Mouse (Mus musculus): ENCODE measurements around the gene Arhgef7. TPM values are rescaled to one million over a fixed set of nuclear protein-coding genes. Genes with fewer than 3 reads are reported as not detected.
"Not testable (repeated sequence)": the region's sequence is repeated elsewhere in the genome, so short reads cannot be mapped to it uniquely, and the experiment has no call there.

Arhgef7 gene
- total RNA-seq, 2 experiments from 2014 or later = 54.5 to 64.7 TPM

GRCm38 (mm10) chr8:11820568-11820967 lies 93.0 kb downstream of the Arhgef7 start:
- intact Hi-C loops (cut with DNase I; ENCODE audit: low total_unique reads) = no loop called here

DNA sequence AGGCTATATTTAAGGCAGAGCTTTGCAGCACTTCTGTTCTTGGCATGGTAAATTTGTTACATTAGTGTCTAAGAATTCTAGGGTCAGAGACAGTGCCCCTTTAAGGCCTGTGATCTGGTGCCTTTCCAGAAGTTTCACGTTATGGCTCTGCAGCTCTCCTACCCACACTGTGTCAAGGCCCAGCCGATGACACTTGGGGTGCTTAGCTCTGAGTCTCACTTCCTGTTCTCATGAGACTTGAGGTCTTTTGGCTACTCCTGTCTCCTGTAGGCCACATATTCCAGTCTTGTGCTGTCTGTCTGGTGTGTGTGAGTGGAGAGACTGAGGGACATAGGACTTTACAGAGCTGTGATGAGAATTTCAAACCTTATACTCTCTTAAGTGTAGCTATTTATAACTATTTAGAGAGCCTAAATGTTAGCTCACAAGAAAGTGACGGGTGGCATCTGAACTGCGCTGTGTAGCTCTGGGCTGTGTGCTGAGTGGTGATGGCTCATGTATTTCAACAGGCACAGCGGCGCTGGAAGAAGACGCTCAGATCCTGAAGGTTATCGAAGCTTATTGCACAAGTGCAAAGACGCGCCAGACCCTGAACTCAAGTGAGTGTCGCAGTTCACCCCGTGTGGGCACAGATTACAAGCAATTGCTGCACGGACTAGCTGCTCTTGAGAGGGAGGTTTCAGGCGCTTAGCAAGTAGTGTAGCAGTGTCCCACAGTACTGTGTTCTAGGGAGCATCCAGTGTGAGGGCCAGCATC lies 94.1 kb downstream of the Arhgef7 start:
- no peak for DNase-seq

More at GRCm38 (mm10) chr8:11820568-11820967, 93.0 kb downstream of the Arhgef7 start:
- DNase-seq = no peak

DNA sequence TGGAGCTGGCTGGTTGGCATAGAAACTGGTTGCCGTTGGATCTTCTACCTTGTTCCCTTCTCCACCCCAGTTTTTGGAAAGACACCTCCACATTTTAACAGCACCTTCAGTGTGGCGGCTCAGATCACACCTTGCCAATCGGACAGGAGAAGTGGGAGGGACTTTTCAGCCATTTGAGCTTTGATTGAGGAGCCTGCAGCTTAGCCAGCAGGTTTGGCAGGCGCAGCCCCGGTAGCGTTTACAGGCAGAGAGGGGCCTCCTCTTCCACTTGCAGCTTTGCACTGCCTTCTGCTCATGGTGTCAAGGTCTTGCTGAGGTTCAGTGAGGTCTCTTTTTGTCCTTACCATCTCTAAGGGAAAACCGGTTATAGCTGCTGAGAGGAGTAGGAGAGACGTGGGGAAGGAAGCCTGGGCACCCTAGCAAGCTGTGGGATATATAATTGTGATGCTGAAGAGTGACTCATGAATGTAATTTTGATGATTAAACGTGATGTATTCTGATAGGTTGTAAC lies 95.1 kb downstream of the Arhgef7 start:
- DNase-seq = no peak
- intact Hi-C loops (cut with DNase I; ENCODE audit: low total_unique reads) = no loop called here

More for the DNA sequence above, 94.1 kb downstream of the Arhgef7 start:
- intact Hi-C loops (cut with DNase I; ENCODE audit: low total_unique reads) = no loop called here

- DNase-seq = no peak
- intact Hi-C loops (cut with DNase I; ENCODE audit: low total_unique reads) = no loop called here
Observed at GRCm38 (mm10) chr8:11825756-11826155, 98.2 kb downstream of the Arhgef7 start.

- intact Hi-C loops (cut with DNase I; ENCODE audit: low total_unique reads) = no loop called here
- DNase-seq = no peak
Observed at GRCm38 (mm10) chr8:11827312-11827711, 99.8 kb downstream of the Arhgef7 start.

DNA sequence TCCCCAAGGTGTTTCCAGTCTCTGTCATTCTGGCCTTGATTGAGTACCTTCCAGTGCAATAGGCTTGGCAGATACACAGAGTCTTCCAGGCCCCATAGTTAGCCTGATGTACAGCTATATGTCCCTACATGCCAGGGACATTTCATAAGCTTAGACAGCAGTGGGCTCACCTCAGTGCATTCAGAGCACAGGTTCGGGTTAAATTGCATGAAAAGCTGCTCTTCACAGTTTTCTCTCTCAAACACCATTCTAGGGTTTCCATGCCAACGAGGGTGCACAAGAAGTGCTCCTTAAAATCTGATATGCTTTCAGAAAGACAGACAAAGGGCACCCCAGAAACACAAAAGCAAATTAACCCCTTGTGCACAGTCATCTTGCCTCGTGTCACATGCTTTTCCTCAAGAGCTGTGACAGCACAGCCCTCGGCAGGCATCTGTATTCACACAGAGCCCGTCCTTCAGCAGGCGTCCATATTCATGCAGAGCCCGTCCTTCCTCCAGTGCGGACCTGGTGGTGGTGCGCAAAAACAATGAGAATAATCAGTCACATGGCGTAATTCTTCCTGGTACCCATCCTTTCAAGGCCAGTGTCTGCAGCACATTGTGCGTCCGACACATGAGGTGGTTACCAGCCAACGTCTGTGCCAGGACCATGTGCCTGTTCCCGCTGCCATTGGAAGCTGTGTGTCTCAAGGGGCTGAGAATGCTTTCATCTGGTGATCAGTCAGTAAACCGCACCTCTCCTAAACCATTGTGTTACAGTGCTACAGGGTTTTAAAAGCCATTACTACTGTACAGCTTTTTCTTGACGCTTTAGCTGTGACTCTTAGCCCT lies 102.9 kb downstream of the Arhgef7 start:
- intact Hi-C loops (cut with DNase I; ENCODE audit: low total_unique reads) = no loop called here
- DNase-seq = no peak

- no peak for DNase-seq
Observed at GRCm38 (mm10) chr8:11831174-11831573, 103.7 kb downstream of the Arhgef7 start.

DNA sequence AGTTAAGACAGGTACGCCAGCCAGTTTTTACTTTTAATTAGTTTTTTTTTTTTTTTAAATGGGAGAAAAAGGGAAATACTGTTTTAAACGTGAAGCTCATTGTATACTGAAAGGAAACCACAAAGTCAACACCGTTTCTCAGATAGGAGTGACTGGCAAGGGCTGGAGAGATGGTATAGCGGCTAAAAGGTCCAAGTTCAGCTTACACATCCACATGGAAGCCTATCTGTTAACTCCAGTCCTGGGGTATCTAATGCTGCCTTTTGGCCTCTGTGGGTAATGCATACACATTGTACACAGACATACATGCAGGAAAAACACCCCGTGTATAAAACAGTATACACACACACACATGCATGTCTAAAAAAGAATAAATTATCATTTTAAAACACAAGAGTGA lies 104.4 kb downstream of the Arhgef7 start:
- DNase-seq = no peak
- intact Hi-C loops (cut with DNase I; ENCODE audit: low total_unique reads) = no loop called here

More at GRCm38 (mm10) chr8:11831174-11831573, 103.7 kb downstream of the Arhgef7 start:
- intact Hi-C loops (cut with DNase I; ENCODE audit: low total_unique reads) = no loop called here

DNA sequence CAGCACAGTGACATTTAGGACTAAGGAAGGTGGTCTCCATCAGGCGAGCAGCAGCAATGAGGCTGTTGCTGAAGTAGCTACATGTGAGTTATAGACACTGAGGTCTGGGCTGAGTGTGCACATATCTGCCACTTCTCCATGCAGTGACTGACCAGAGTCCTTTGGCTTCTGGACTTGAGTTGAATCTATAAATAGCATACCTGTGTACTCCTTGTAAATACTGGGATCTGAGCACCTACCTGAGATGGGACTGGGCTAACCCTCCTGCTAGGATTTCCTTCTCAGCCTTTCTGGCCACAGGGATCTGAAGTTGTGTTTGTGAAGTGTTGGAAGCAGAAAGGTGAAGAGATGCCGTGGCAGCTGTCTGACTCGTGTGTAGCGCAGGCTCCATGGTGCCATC lies 105.6 kb downstream of the Arhgef7 start:
- intact Hi-C loops (cut with DNase I; ENCODE audit: low total_unique reads) = no loop called here
- DNase-seq = no peak

- intact Hi-C loops (cut with DNase I; ENCODE audit: low total_unique reads) = no loop called here
- DNase-seq = no peak
Observed at GRCm38 (mm10) chr8:11834200-11834599, 106.7 kb downstream of the Arhgef7 start.

GRCm38 (mm10) chr8:11834691-11835090 lies 107.2 kb downstream of the Arhgef7 start:
- intact Hi-C loops (cut with DNase I; ENCODE audit: low total_unique reads) = no loop called here
- no peak for DNase-seq

DNA sequence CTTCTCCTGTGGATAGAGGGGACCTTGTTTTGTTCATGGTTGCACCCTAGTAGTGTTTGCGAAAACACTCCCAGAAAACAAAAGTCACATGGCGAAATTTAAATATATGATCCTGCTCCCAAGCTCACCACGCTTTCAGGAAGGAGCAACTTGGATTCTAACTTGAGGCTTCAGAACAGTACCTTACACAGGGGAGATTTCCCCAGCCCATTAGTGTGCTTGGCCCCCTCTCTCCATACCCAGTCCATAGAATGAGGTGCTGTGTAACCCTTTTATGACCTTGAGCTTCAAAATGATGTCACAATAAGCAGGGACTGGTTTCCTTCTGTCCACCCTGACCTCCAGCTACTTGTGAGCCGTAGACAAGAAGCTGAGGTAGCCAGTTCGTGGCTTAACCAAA lies 112.7 kb downstream of the Arhgef7 start, which contains the start of gene Tex29:
Gene Tex29, plus strand, starts transcription at position 301 of the 400 bp plus-strand sequence.
- no peak for DNase-seq
- intact Hi-C loops (cut with DNase I; ENCODE audit: low total_unique reads) = no loop called here

GRCm38 (mm10) chr8:11841571-11841970 lies 114.0 kb downstream of the Arhgef7 start:
- DNase-seq = no peak
- intact Hi-C loops (cut with DNase I; ENCODE audit: low total_unique reads) = no loop called here

DNA sequence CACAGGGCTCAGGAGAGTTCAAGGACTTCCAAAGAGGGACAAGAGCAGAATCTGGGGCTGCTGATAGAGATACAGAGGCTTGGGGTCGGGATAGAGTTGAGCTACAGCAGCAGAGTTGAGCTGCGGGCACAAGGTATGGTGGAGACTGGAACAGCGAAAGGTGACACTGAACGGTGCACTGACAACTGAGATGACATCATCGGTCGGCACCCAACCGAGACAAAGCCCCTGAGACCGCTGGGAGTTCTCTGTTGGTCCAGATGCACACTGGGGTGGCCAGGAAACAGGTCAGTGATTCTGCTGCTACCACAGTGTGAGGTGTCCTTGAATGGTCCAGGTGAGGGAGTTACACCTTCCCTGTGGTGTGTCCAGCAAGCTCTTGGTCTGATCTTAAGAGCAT lies 115.2 kb downstream of the Arhgef7 start:
- intact Hi-C loops (cut with DNase I; ENCODE audit: low total_unique reads) = no loop called here

GRCm38 (mm10) chr8:11843677-11844315 lies 116.3 kb downstream of the Arhgef7 start:
- intact Hi-C loops (cut with DNase I; ENCODE audit: low total_unique reads) = no loop called here
- no peak for DNase-seq

More for the DNA sequence above, 115.2 kb downstream of the Arhgef7 start:
- no peak for DNase-seq

GRCm38 (mm10) chr8:11844316-11844685 lies 116.8 kb downstream of the Arhgef7 start:
- intact Hi-C loops (cut with DNase I; ENCODE audit: low total_unique reads) = no loop called here
- no peak for DNase-seq

- DNase-seq = no peak
- intact Hi-C loops (cut with DNase I; ENCODE audit: low total_unique reads) = no loop called here
Observed at GRCm38 (mm10) chr8:11846807-11847206, 119.3 kb downstream of the Arhgef7 start.

GRCm38 (mm10) chr8:11867832-11868231 lies 140.3 kb downstream of the Arhgef7 start:
- intact Hi-C loops (cut with DNase I; ENCODE audit: low total_unique reads) = no loop called here
- no peak for DNase-seq

GRCm38 (mm10) chr8:11874227-11874626 lies 146.7 kb downstream of the Arhgef7 start:
- DNase-seq; intact Hi-C loops (cut with DNase I; ENCODE audit: low total_unique reads): not testable (repeated sequence)

- intact Hi-C loops (cut with DNase I; ENCODE audit: low total_unique reads) = no loop called here
- no peak for DNase-seq
Observed at GRCm38 (mm10) chr8:11884646-11885045, 157.1 kb downstream of the Arhgef7 start.
